ENCODE assay signal across 8 mouse cellular contexts in the genomic region with DNA sequence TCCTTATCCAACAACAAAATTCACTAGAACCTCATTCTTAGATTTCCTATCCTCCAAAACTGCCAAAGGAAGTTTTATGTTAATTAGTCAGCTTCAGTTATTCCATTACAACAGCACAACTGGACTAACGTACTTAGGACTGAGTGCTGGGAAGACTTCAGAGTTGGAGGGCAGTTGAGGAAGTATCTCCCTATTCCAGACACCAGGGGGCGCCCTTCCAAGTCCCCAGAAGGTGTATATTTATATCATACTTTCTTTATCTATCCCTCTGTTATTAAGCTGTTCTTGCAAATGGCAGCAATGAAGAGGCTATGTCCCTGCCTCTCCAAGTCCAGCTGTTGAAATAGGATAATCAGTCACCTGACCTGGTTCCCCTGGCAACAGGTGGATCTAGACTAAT.
DNase-seq lines count a peak whose midpoint lies in the region; ATAC-seq and TF ChIP-seq lines count a peak whose summit lies in the region.

No protein-coding gene starts in this region.

- H3K4me1 ChIP-seq in kidney, postnatal 0 days (replicated peaks; ENCODE audit: insufficient read depth, low read length), result peaks cover 6% of the 10 kb centered on the region
- peaks cover 12% of the 10 kb centered on the region for H3K4me1 ChIP-seq in kidney, embryonic 15.5 days
- H3K4me1 ChIP-seq in MEL (ENCODE audit: control insufficient read depth in 1 of 2, insufficient read depth in 2 of 2, low read length in 2 of 2), result no peaks in the 10 kb centered on the region

- no peak overlapping the region for H3K27ac ChIP-seq in kidney, postnatal 0 days
- H3K27ac ChIP-seq in kidney, embryonic 15.5 days, result no peak overlapping the region
- no peak overlapping the region for H3K27ac ChIP-seq in MEL (ENCODE audit: control insufficient read depth, low read depth, low read length)

- TF ChIP-seq CTCF in kidney, postnatal 0 days (IDR thresholded peaks at IDR 0.05; ENCODE audit: low read depth), result peak; percentile 57
- peak; percentile 38 to 41 (median 39) for TF ChIP-seq CTCF in MEL (IDR thresholded peaks at IDR 0.05 in 2 of 3, conservative IDR thresholded peaks at IDR 0.05 in 1 of 3; ENCODE audit: control insufficient read depth in 1 of 3, insufficient read depth in 1 of 3, low read depth in 2 of 3, low read length in 3 of 3, poor library complexity in 1 of 3, severe bottlenecking in 1 of 3)

- no peak overlapping the region for H3K9ac ChIP-seq in kidney, postnatal 0 days (ENCODE audit: low read depth, low read length)
- H3K9ac ChIP-seq in kidney, embryonic 15.5 days, result no peak overlapping the region
- H3K9ac ChIP-seq in MEL (ENCODE audit: control insufficient read depth, low read depth, low read length, poor library complexity, severe bottlenecking), result no peak overlapping the region

- whole genome bisulfite sequencing in kidney, postnatal 0 days, result 32% methylated on average over 2 of the region's 2 CpGs
- WGBS in kidney, embryonic 15.5 days, result 33% methylated on average over 2 of the region's 2 CpGs

- no peak overlapping the region for H3K4me2 ChIP-seq in kidney, postnatal 0 days (ENCODE audit: low read length)
- no peak overlapping the region for H3K4me2 ChIP-seq in kidney, embryonic 15.5 days

- no peak overlapping the region for H3K4me3 ChIP-seq in kidney, postnatal 0 days (replicated peaks; ENCODE audit: low read depth, low read length)
- H3K4me3 ChIP-seq in kidney, embryonic 15.5 days (replicated peaks), result no peak overlapping the region
- H3K4me3 ChIP-seq in MEL (ENCODE audit: control insufficient read depth in 1 of 2, insufficient read depth in 1 of 2, low read depth in 2 of 2, low read length in 2 of 2), result no peak overlapping the region

- H3K79me2 ChIP-seq in MEL (ENCODE audit: control insufficient read depth, insufficient read depth, low read length, poor library complexity), result no peaks in the 10 kb centered on the region

- ATAC-seq in kidney, postnatal 0 days (replicated peaks; ENCODE audit: low FRiP score, low read depth), result no peak
- no peak for ATAC-seq in kidney, embryonic 15.5 days (replicated peaks; ENCODE audit: low FRiP score)

- DNase-seq in kidney, postnatal 0 days (ENCODE audit: low spot score), result peak; percentile 12
- DNase-seq in MEL (ENCODE audit: low read depth, low spot score), result peak; percentile 23
- peak; percentile 8 for DNase-seq in c-Kit-positive CD71-positive TER-119-positive erythroid progenitor cells, embryonic 14.5 days (ENCODE audit: low spot score)
- DNase-seq in lung, postnatal 36 days, result peak; percentile 10
- no peak for DNase-seq in left cerebral cortex, postnatal 36 days (ENCODE audit: low spot score in 2 of 2)
- DNase-seq in ovary, adult 18-20 months (ENCODE audit: low spot score), result no peak
- DNase-seq in right cerebral cortex, postnatal 25 days, result no peak

- TF ChIP-seq RAD21 in MEL (IDR thresholded peaks at IDR 0.05; ENCODE audit: low read depth, low read length), result no peak; the same call in 1 of the 2 replicates

- no peaks in the 10 kb centered on the region for H3K9me3 ChIP-seq in kidney, postnatal 0 days (replicated peaks; ENCODE audit: low read length)
- H3K9me3 ChIP-seq in kidney, embryonic 15.5 days (replicated peaks), result no peaks in the 10 kb centered on the region
- no peaks in the 10 kb centered on the region for H3K9me3 ChIP-seq in MEL (replicated peaks; ENCODE audit: insufficient read depth, low read length)

- TF ChIP-seq POLR2A in MEL (IDR thresholded peaks at IDR 0.05; ENCODE audit: control insufficient read depth in 1 of 2, insufficient read depth in 1 of 2, low read depth in 1 of 2, low read length in 2 of 2, poor library complexity in 1 of 2), result no peak

- no peak for TF ChIP-seq EP300 in MEL (IDR thresholded peaks at IDR 0.05; ENCODE audit: low read depth in 1 of 2, low read length in 2 of 2)

- intact Hi-C loops in left cerebral cortex, postnatal 36 days (cut with DNase I), result no loop called here

- no peaks in the 10 kb centered on the region for H3K27me3 ChIP-seq in kidney, postnatal 0 days (ENCODE audit: insufficient read depth, low read length)
- H3K27me3 ChIP-seq in kidney, embryonic 15.5 days, result no peaks in the 10 kb centered on the region
- H3K27me3 ChIP-seq in MEL (ENCODE audit: control insufficient read depth in 1 of 2, insufficient read depth in 2 of 2, low read length in 2 of 2), result no peaks in the 10 kb centered on the region

- no peaks in the 10 kb centered on the region for H3K36me3 ChIP-seq in kidney, postnatal 0 days (ENCODE audit: insufficient read depth, low read length)
- no peaks in the 10 kb centered on the region for H3K36me3 ChIP-seq in kidney, embryonic 15.5 days
- H3K36me3 ChIP-seq in MEL (ENCODE audit: control insufficient read depth in 1 of 2, insufficient read depth in 2 of 2, low read length in 2 of 2), result no peaks in the 10 kb centered on the region

TF ChIP-seq in MEL, 35 proteins besides CTCF, POLR2A, EP300 and RAD21:
- TF ChIP-seq POLR2AphosphoS5 (IDR thresholded peaks at IDR 0.05; ENCODE audit: borderline replicate concordance, low read depth, low read length) (no peak), SMC3 (IDR thresholded peaks at IDR 0.05; ENCODE audit: low read depth, low read length) (peak; percentile 35)

Comparison
In these comparisons a context has a peak if more than half of its experiments do, and no peak if none do; other contexts are left out.
1. DNase-seq: peak in kidney, postnatal 0 days (single experiment), MEL (single experiment), c-Kit-positive CD71-positive TER-119-positive erythroid progenitor cells, embryonic 14.5 days (single experiment) and lung, postnatal 36 days (single experiment); none in left cerebral cortex, postnatal 36 days (0 of 2), ovary, adult 18-20 months (single experiment) and right cerebral cortex, postnatal 25 days (single experiment).